Mouse (Mus musculus) liver, embryonic 14.5 days (tissue): ENCODE measurements at regions not wholly inside any gene's neighbourhood (a gene's known extent, or its start where the extent isn't known, plus 50 kb on each side); places are given as distances from the start of the nearest gene placed in this dataset.

Experiments used
- ATAC-seq: fragments of 200-750 bp; cut with Nextera tagmentation; 2 replicates; pipeline ENCODE4 v1.8.0; 2017; ENCODE audit warnings: moderate number of reproducible peaks, mild to moderate bottlenecking, moderate library complexity; ENCODE audit not compliant: insufficient read depth
- DNase-seq, 3 experiments: peaks; one replicate each; pipeline ENCODE4 v3.0.0-alpha.2; 2012 to 2013; ENCODE audit warnings: low read depth in 3 of 3, low spot score in 3 of 3
- H3K27ac ChIP-seq: fragments of 300-500 bp; sonication (generic); 2 replicates; pipeline ENCODE4 v1.5.1; 2014; ENCODE audit warnings: moderate library complexity, mild to moderate bottlenecking, control low read depth, inconsistent platforms
- H3K27me3 ChIP-seq: fragments of 300-500 bp; sonication (generic); 2 replicates; pipeline ENCODE4 v1.6.1; 2014; ENCODE audit warnings: mild to moderate bottlenecking, low read length, moderate library complexity; ENCODE audit not compliant: control insufficient read depth, insufficient read depth
- H3K36me3 ChIP-seq: fragments of 300-500 bp; sonication (generic); replicated peaks from 2 replicates; pipeline ENCODE4 v1.6.1; 2014; ENCODE audit warnings: low read depth; ENCODE audit not compliant: control insufficient read depth, insufficient read depth
- H3K4me1 ChIP-seq, 2 experiments: fragments of 200-500 bp in 1 of 2; fragments of 300-500 bp in 1 of 2; sonication (generic) in 1 of 2; replicated peaks; 2 replicates each; pipeline ENCODE4 v1.6.1; 2012 to 2014; ENCODE audit warnings: antibody characterized with exemption in 1 of 2, inconsistent platforms in 1 of 2, low read length in 1 of 2; ENCODE audit not compliant: control insufficient read depth in 2 of 2, insufficient read depth in 2 of 2
- H3K4me2 ChIP-seq: fragments of 300-500 bp; sonication (generic); 2 replicates; pipeline ENCODE4 v1.6.1; 2014; ENCODE audit warnings: low read depth, mild to moderate bottlenecking, control low read depth, moderate library complexity
- H3K4me3 ChIP-seq, 2 experiments: fragments of 200-500 bp in 1 of 2; fragments of 300-500 bp in 1 of 2; sonication (generic) in 1 of 2; 2 replicates each; pipeline ENCODE4 v1.5.1; 2012 to 2014; ENCODE audit warnings: low read depth in 2 of 2, low read length in 2 of 2, mild to moderate bottlenecking in 2 of 2, control low read depth in 1 of 2, inconsistent platforms in 1 of 2, moderate library complexity in 1 of 2; ENCODE audit not compliant: insufficient read depth in 1 of 2
- H3K9ac ChIP-seq: fragments of 300-500 bp; sonication (generic); replicated peaks from 2 replicates; pipeline ENCODE4 v1.6.1; 2014; ENCODE audit warnings: mild to moderate bottlenecking, control low read depth, moderate library complexity
- H3K9me3 ChIP-seq: fragments of 300-500 bp; sonication (generic); 2 replicates; pipeline ENCODE4 v1.6.1; 2016; ENCODE audit warnings: low read length, mixed read lengths; ENCODE audit not compliant: control insufficient read depth
- CTCF ChIP-seq: IDR thresholded peaks from 2 replicates; pipeline ENCODE4 v1.5.1; 2016; ENCODE audit warnings: antibody characterized with exemption, low read depth, control low read depth
- EP300 ChIP-seq: IDR thresholded peaks from 2 replicates; pipeline ENCODE4 v1.6.1; 2016; ENCODE audit warnings: antibody characterized with exemption, low read depth
- WGBS: fragments of 180-500 bp; shearing (Covaris S2); extraction: QIAGEN DNeasy Blood & Tissue Kit; methylation state at CpG from one replicate; pipeline ENCODE4 v1.1.7; 2014; ENCODE audit not compliant: insufficient replicate concordance; 5-methylcytosine and 5-hydroxymethylcytosine counted together

DNA sequence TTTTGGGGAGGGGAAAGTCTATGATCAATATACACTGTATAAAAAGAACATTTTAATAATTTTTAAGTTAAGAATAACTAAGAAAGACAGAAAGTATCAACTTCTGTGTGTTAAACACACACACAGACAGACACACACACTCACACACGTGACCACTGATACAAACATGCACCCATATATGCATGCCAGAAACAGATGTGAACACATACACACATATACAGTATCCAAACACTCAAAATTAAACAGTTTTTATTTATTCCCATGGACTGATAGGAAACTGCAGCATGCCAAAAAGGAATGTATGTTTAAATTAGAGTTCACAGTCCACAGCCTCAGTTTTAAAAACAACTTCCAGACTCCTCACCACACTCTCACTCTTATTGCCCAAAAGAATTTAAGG is 203.4 kb upstream of the Tbl1x start:
- H3K27ac ChIP-seq, result no peak overlapping the region
- H3K36me3 ChIP-seq, result no peaks in the 10 kb centered on the region
- no peak for DNase-seq
- no peak overlapping the region for H3K4me2 ChIP-seq
- no peak overlapping the region for H3K4me3 ChIP-seq
- H3K4me1 ChIP-seq, result no peaks in the 10 kb centered on the region
- no peaks in the 10 kb centered on the region for H3K27me3 ChIP-seq
- no peak overlapping the region for H3K9ac ChIP-seq
- H3K9me3 ChIP-seq, result no peaks in the 10 kb centered on the region
- no peak for ATAC-seq
- TF ChIP-seq EP300, result no peak
- TF ChIP-seq CTCF, result no peak
- 33% methylated on average over 1 of the region's 1 CpGs for WGBS

- WGBS, result 54% methylated on average over 3 of the region's 3 CpGs
- Histone ChIP-seq H3K27ac (no peak overlapping the region), H3K9me3 (no peaks in the 10 kb centered on the region), H3K36me3 (no peaks in the 10 kb centered on the region), H3K4me3 (no peak overlapping the region), H3K4me2 (no peak overlapping the region), H3K4me1 (no peaks in the 10 kb centered on the region), H3K9ac (no peak overlapping the region), H3K27me3 (no peaks in the 10 kb centered on the region)
- DNase-seq (peak in 2 of 3 experiments; percentile 1), ATAC-seq (no peak)
- peak; percentile 17; the same call in 1 of the 2 replicates for TF ChIP-seq CTCF
- TF ChIP-seq EP300, result no peak
Observed at GRCm38 (mm10) chrX:77314384-77314783, 196.4 kb upstream of the Tbl1x start.

DNA sequence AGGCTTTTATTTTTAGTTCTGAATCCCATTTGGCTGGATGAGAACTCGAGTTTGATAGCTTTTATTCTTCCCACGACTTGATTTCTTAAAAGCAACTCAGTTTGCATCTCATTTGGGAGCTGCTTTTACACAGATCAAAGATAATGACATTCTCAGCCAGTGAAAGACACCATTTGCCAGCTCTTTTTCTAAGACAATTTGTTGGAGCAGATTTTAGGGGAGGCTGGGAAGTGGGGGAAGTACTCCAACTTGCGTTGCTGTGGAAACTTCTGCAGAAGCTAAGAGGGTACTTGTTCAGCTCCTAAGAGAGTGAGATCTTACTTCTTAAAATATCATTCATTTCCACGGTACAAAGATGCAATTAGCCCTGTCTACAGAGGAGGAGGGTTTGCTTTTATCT is 187.2 kb upstream of the Tbl1x start:
- H3K4me3 ChIP-seq, result no peak overlapping the region
- H3K4me2 ChIP-seq, result no peak overlapping the region
- H3K27me3 ChIP-seq, result no peaks in the 10 kb centered on the region
- 24% methylated on average over 4 of the region's 4 CpGs for WGBS
- no peaks in the 10 kb centered on the region for H3K4me1 ChIP-seq
- H3K27ac ChIP-seq, result no peak overlapping the region
- TF ChIP-seq CTCF, result no peak
- no peak for TF ChIP-seq EP300
- no peaks in the 10 kb centered on the region for H3K9me3 ChIP-seq
- ATAC-seq (no peak), DNase-seq (no peak)
- H3K36me3 ChIP-seq, result no peaks in the 10 kb centered on the region
- H3K9ac ChIP-seq, result no peak overlapping the region

GRCm38 (mm10) chrX:77353181-77353580 is 157.6 kb upstream of the Tbl1x start:
- 20% methylated on average over 2 of the region's 2 CpGs for whole genome bisulfite sequencing
- no peaks in the 10 kb centered on the region for H3K4me1 ChIP-seq
- H3K27me3 ChIP-seq, result no peaks in the 10 kb centered on the region
- TF ChIP-seq CTCF (no peak), EP300 (no peak)
- no peak overlapping the region for H3K4me2 ChIP-seq
- H3K27ac ChIP-seq, result no peak overlapping the region
- DNase-seq, result no peak
- no peak for ATAC-seq
- H3K36me3 ChIP-seq, result no peaks in the 10 kb centered on the region
- H3K9me3 ChIP-seq, result no peaks in the 10 kb centered on the region
- H3K9ac ChIP-seq, result no peak overlapping the region
- H3K4me3 ChIP-seq, result no peak overlapping the region

- no peak overlapping the region for H3K4me3 ChIP-seq
- H3K27ac ChIP-seq, result no peak overlapping the region
- no peaks in the 10 kb centered on the region for H3K36me3 ChIP-seq
- no peak for DNase-seq
- H3K4me1 ChIP-seq, result no peaks in the 10 kb centered on the region
- TF ChIP-seq EP300 (no peak), CTCF (no peak)
- no peak overlapping the region for H3K4me2 ChIP-seq
- ATAC-seq, result no peak
- H3K9ac ChIP-seq, result no peak overlapping the region
- H3K9me3 ChIP-seq, result no peaks in the 10 kb centered on the region
- no peaks in the 10 kb centered on the region for H3K27me3 ChIP-seq
- WGBS, result 22% methylated on average over 2 of the region's 2 CpGs
Observed at GRCm38 (mm10) chrX:77360551-77360950, 150.3 kb upstream of the Tbl1x start.

DNA sequence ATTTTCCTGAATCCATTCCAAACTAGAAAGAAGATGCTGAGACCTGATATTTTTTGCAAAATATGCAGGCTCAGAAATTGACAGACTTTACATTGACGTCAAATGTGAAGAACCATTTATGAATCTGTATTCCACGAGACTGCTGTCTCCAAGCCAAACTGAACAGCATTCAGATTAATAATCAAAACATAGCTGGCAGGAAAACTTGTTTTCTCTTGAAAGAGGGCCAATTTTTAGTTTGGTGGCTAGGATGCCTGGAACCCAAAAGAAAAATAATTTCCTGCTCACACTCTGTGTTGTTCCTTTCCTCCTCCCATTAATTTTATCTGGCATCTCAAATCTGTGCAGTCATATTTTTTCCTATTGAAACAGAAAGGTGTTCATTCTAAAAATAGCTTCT is 149.7 kb upstream of the Tbl1x start:
- 64% methylated on average over 2 of the region's 2 CpGs for WGBS
- TF ChIP-seq CTCF (no peak), EP300 (no peak)
- no peak for DNase-seq

More for the DNA sequence above, 149.7 kb upstream of the Tbl1x start:
- Histone ChIP-seq H3K36me3 (no peaks in the 10 kb centered on the region), H3K9me3 (no peaks in the 10 kb centered on the region), H3K4me2 (no peak overlapping the region), H3K9ac (no peak overlapping the region), H3K27ac (no peak overlapping the region), H3K4me3 (no peak overlapping the region), H3K4me1 (no peaks in the 10 kb centered on the region), H3K27me3 (no peaks in the 10 kb centered on the region)
- ATAC-seq, result no peak
